Mouse (Mus musculus): ENCODE data around the gene Arrb1.

The Arrb1 gene

DNA sequence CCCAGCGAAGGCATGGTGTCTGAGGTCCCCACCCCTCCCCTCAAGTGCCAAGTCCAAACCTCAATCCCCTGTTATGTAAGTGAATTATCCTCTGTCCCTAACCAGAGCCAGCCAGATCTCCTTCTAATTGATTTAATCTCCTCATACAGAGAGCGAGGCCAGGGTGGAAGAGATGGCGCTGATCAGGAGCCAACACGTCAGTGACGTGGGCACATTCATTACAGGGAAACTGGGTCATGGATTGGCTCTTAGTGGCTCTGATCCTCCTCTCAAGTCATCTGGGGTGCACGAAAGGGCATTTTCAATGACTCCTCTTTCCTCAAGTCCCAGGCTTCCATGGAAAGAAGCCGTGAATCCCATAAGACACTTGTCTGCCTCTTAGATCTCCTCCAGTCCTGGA, 109.4 kb downstream of the Arrb1 start:
- no peak for DNase-seq

GRCm38 (mm10) chr7:99648623-99649022, 113.4 kb downstream of the Arrb1 start:
- peak; percentile 24 for DNase-seq

DNA sequence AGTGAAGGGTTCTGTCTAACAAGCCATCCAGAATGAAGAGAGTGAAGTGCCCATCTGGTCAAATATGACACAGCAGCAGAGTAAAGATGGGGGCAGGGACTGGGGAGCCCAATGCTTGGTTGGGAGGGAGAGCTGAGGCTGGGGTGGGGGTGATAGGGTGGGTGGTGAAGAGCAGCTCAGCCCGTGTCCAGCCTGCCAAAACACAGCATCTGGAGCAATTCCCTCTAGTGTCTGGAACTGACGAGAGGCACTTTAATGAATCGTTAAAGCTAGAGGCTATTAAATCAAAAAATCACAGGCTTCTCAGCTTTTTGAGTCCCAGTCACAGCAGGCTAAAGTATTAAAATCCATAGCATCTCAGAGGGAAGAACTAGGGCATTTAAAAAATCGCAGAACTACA, 114.3 kb downstream of the Arrb1 start:
- no peak for DNase-seq

DNA sequence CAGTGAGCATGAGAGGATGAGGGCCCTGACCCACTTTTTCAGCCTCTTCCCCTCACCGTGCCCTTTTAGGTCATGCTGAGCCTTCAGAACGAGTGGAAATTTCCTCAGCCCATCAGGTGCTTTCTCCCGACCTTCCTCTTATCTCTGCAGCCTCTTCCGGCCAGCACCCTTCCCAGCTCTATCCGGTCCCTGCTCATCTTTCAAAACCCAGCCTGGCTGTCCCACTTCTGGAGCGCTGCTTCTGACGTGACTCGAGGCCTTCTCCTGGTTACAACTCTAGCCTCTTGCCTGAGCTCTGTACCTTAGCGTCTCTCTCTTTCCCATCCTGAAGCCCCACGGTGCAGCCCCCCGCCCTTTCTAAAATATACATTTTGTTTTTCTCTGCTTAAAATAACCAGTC, 119.0 kb downstream of the Arrb1 start:
- DNase-seq, result no peak

All from thymus, postnatal 25 days (tissue).